Mouse (Mus musculus) liver, postnatal 0 days (tissue): ENCODE measurements at regions not wholly inside any gene's neighbourhood (a gene's known extent, or its start where the extent isn't known, plus 50 kb on each side); places are given as distances from the start of the nearest gene placed in this dataset.
A peak's percentile ranks its signal among the peaks of the same experiment; 100 is the strongest.

Experiments used
- ATAC-seq: fragments of 200-750 bp; cut with Nextera tagmentation; 2 replicates; pipeline ENCODE4 v1.8.0; 2017; ENCODE audit warnings: mild to moderate bottlenecking, moderate library complexity
- DNase-seq: peaks from one replicate; pipeline ENCODE4 v3.0.0-alpha.2; 2016
- H3K27ac ChIP-seq: fragments of 300-500 bp; sonication (generic); 2 replicates; pipeline ENCODE4 v1.5.1; 2014; ENCODE audit warnings: antibody characterized with exemption, moderate library complexity, mild to moderate bottlenecking, low read depth
- H3K27me3 ChIP-seq: fragments of 300-500 bp; sonication (generic); 2 replicates; pipeline ENCODE4 v1.6.1; 2014; ENCODE audit warnings: low read length, control low read depth, mixed read lengths; ENCODE audit not compliant: insufficient read depth
- H3K36me3 ChIP-seq: fragments of 300-500 bp; sonication (generic); replicated peaks from 2 replicates; pipeline ENCODE4 v1.6.1; 2014; ENCODE audit warnings: mild to moderate bottlenecking, control low read depth, low read length, moderate library complexity, mixed read lengths; ENCODE audit not compliant: insufficient read depth
- H3K4me1 ChIP-seq: fragments of 300-500 bp; sonication (generic); 2 replicates; pipeline ENCODE4 v1.6.1; 2014; ENCODE audit warnings: antibody characterized with exemption, mild to moderate bottlenecking, control low read depth; ENCODE audit not compliant: insufficient read depth
- H3K4me2 ChIP-seq: fragments of 300-500 bp; sonication (generic); 2 replicates; pipeline ENCODE4 v1.6.1; 2014; ENCODE audit warnings: low read depth, mild to moderate bottlenecking, low read length, moderate library complexity, mixed read lengths
- H3K4me3 ChIP-seq: fragments of 300-500 bp; sonication (generic); 2 replicates; pipeline ENCODE4 v1.5.1; 2014; ENCODE audit warnings: low read depth, low read length
- H3K9ac ChIP-seq: fragments of 300-500 bp; sonication (generic); replicated peaks from 2 replicates; pipeline ENCODE4 v1.6.1; 2014; ENCODE audit warnings: mild to moderate bottlenecking, moderate library complexity
- H3K9me3 ChIP-seq: fragments of 300-500 bp; sonication (generic); 2 replicates; pipeline ENCODE4 v1.6.1; 2016; ENCODE audit warnings: mild to moderate bottlenecking, control low read depth, low read length, mixed read lengths
- CTCF ChIP-seq: sonication (generic); IDR thresholded peaks from 2 replicates; pipeline ENCODE4 v1.5.1; 2016; ENCODE audit warnings: antibody characterized with exemption, low read depth
- EP300 ChIP-seq: IDR thresholded peaks from 2 replicates; pipeline ENCODE4 v1.6.1; 2016; ENCODE audit warnings: antibody characterized with exemption, low read depth, mild to moderate bottlenecking
- WGBS: fragments of 180-500 bp; shearing (Covaris S2); extraction: QIAGEN DNeasy Blood & Tissue Kit; methylation state at CpG from one replicate; pipeline ENCODE4 v1.1.7; 2014; ENCODE audit not compliant: insufficient replicate concordance; 5-methylcytosine and 5-hydroxymethylcytosine counted together

GRCm38 (mm10) chr11:45702916-45703315, 148.9 kb upstream of the Clint1 start:
- Histone ChIP-seq H3K36me3 (no peaks in the 10 kb centered on the region), H3K27ac (no peak overlapping the region), H3K4me3 (no peak overlapping the region), H3K9me3 (no peaks in the 10 kb centered on the region), H3K9ac (no peak overlapping the region), H3K4me2 (no peak overlapping the region), H3K27me3 (no peaks in the 10 kb centered on the region), H3K4me1 (no peaks in the 10 kb centered on the region)
- WGBS = 61% methylated on average over 3 of the region's 3 CpGs
- DNase-seq (no peak), ATAC-seq (no peak)
- TF ChIP-seq CTCF = no peak
- TF ChIP-seq EP300 = no peak

GRCm38 (mm10) chr11:45704411-45704810, 147.4 kb upstream of the Clint1 start:
- whole genome bisulfite sequencing = 63% methylated on average over 5 of the region's 5 CpGs
- DNase-seq (no peak), ATAC-seq (no peak)
- Histone ChIP-seq H3K4me3 (no peak overlapping the region), H3K4me1 (no peaks in the 10 kb centered on the region), H3K27ac (no peak overlapping the region), H3K9me3 (no peaks in the 10 kb centered on the region), H3K9ac (no peak overlapping the region), H3K27me3 (no peaks in the 10 kb centered on the region), H3K36me3 (no peaks in the 10 kb centered on the region), H3K4me2 (no peak overlapping the region)
- peak; percentile 25; the same call in 1 of the 2 replicates for TF ChIP-seq CTCF
- TF ChIP-seq EP300 = no peak

GRCm38 (mm10) chr11:45718630-45719029, 133.2 kb upstream of the Clint1 start:
- no peaks in the 10 kb centered on the region for H3K9me3 ChIP-seq
- no peaks in the 10 kb centered on the region for H3K27me3 ChIP-seq
- no peak overlapping the region for H3K27ac ChIP-seq
- no peak overlapping the region for H3K4me2 ChIP-seq
- H3K9ac ChIP-seq = no peak overlapping the region
- H3K36me3 ChIP-seq = no peaks in the 10 kb centered on the region
- ATAC-seq = no peak
- 45% methylated on average over 2 of the region's 2 CpGs for WGBS
- no peaks in the 10 kb centered on the region for H3K4me1 ChIP-seq
- no peak overlapping the region for H3K4me3 ChIP-seq
- TF ChIP-seq EP300 (no peak), CTCF (no peak)
- no peak for DNase-seq

GRCm38 (mm10) chr11:45719821-45720220, 132.0 kb upstream of the Clint1 start:
- H3K4me1 ChIP-seq = no peaks in the 10 kb centered on the region
- H3K27ac ChIP-seq = no peak overlapping the region
- no peak for DNase-seq
- H3K4me2 ChIP-seq = no peak overlapping the region
- whole genome bisulfite sequencing = 81% methylated on average over 6 of the region's 6 CpGs
- TF ChIP-seq CTCF (no peak), EP300 (no peak)
- H3K9ac ChIP-seq = no peak overlapping the region
- H3K27me3 ChIP-seq = no peaks in the 10 kb centered on the region
- H3K4me3 ChIP-seq = no peak overlapping the region
- H3K36me3 ChIP-seq = no peaks in the 10 kb centered on the region
- no peaks in the 10 kb centered on the region for H3K9me3 ChIP-seq
- ATAC-seq = no peak

GRCm38 (mm10) chr11:45736561-45736960, 115.3 kb upstream of the Clint1 start:
- no peak for ATAC-seq
- Histone ChIP-seq H3K4me1 (no peaks in the 10 kb centered on the region), H3K36me3 (no peaks in the 10 kb centered on the region), H3K4me3 (no peak overlapping the region), H3K27me3 (no peaks in the 10 kb centered on the region), H3K9ac (no peak overlapping the region), H3K9me3 (no peaks in the 10 kb centered on the region), H3K27ac (no peak overlapping the region), H3K4me2 (no peak overlapping the region)
- WGBS = 46% methylated on average over 3 of the region's 3 CpGs
- DNase-seq = no peak
- TF ChIP-seq EP300 = no peak
- TF ChIP-seq CTCF = peak; percentile 54

GRCm38 (mm10) chr11:45738331-45738730, 113.5 kb upstream of the Clint1 start:
- Histone ChIP-seq H3K27ac (no peak overlapping the region), H3K9me3 (no peaks in the 10 kb centered on the region), H3K4me1 (no peaks in the 10 kb centered on the region), H3K27me3 (no peaks in the 10 kb centered on the region), H3K4me3 (no peak overlapping the region), H3K4me2 (no peak overlapping the region), H3K9ac (no peak overlapping the region), H3K36me3 (no peaks in the 10 kb centered on the region)
- no peak for DNase-seq
- no peak for ATAC-seq
- TF ChIP-seq EP300 = no peak
- TF ChIP-seq CTCF = no peak
- 79% methylated on average over 6 of the region's 6 CpGs for WGBS

GRCm38 (mm10) chr11:45745941-45746340, 105.9 kb upstream of the Clint1 start:
- ATAC-seq = no peak
- no peaks in the 10 kb centered on the region for H3K27me3 ChIP-seq
- H3K9ac ChIP-seq = no peak overlapping the region
- no peak overlapping the region for H3K4me3 ChIP-seq
- H3K4me2 ChIP-seq = no peak overlapping the region
- WGBS = 76% methylated on average over 2 of the region's 2 CpGs
- no peaks in the 10 kb centered on the region for H3K4me1 ChIP-seq
- H3K36me3 ChIP-seq = no peaks in the 10 kb centered on the region
- no peak overlapping the region for H3K27ac ChIP-seq
- DNase-seq = no peak
- H3K9me3 ChIP-seq = peaks cover 4% of the 10 kb centered on the region; the same call in 1 of the 2 replicates
- TF ChIP-seq CTCF = no peak
- TF ChIP-seq EP300 = no peak
